Comparison of ENCODE assay signal across 11 mouse cellular contexts in the genomic region with DNA sequence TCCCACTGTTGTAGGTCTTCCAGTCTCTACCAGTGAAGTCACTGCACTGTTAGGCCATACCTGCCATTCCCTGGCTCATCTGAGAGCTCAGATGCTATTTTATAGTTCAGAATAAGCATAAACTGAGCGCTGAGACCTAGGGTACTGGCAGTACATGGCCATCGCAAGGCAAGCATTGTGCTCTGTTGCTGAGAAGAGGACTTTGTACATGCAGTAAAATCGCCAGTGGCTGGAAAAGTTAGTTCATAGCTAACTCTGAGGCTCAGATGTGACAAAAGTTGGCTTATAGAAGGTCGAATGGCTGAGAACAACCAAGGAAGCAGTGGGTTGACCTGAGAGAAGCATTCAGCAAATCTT.
DNase-seq lines count a peak whose midpoint lies in the region; ATAC-seq and TF ChIP-seq lines count a peak whose summit lies in the region.
"Had no signal": no experiment of that assay in that cellular context is flagged by ENCODE, and none has a peak within 500 bp of the region (broad histone marks: within the 10 kb centered on the region; RNA-seq: fewer than 3 reads in every experiment).

No protein-coding gene starts in this region.

- no peaks in the 10 kb centered on the region for H3K9me3 ChIP-seq in hindbrain, embryonic 12.5 days (replicated peaks)
- no peaks in the 10 kb centered on the region for H3K9me3 ChIP-seq in limb, embryonic 15.5 days

- 84% methylated on average over 4 of the region's 4 CpGs for WGBS in spleen, adult 2 months
- 74% methylated on average over 4 of the region's 4 CpGs for WGBS in hindbrain, embryonic 12.5 days
- WGBS in limb, embryonic 15.5 days, result 74% methylated on average over 4 of the region's 4 CpGs

- no peak overlapping the region for H3K4me2 ChIP-seq in hindbrain, embryonic 12.5 days (replicated peaks)
- H3K4me2 ChIP-seq in limb, embryonic 15.5 days, result no peak overlapping the region

- no peak for ATAC-seq in hindbrain, embryonic 12.5 days (ENCODE audit: low FRiP score)
- no peak for ATAC-seq in limb, embryonic 15.5 days (ENCODE audit: insufficient number of reproducible peaks, low FRiP score, low TSS enrichment, low read depth)

- no peaks in the 10 kb centered on the region for H3K36me3 ChIP-seq in spleen, adult 2 months (ENCODE audit: control insufficient read depth, insufficient read depth, low read length)
- no peaks in the 10 kb centered on the region for H3K36me3 ChIP-seq in hindbrain, embryonic 12.5 days
- H3K36me3 ChIP-seq in limb, embryonic 15.5 days, result no peaks in the 10 kb centered on the region

- 0 out of 2 replicates have a peak overlapping the region, but pooled peaks have one; percentile 8 for H3K27ac ChIP-seq in spleen, adult 2 months (ENCODE audit: insufficient read depth, low read length)
- H3K27ac ChIP-seq in hindbrain, embryonic 12.5 days, result peak overlapping the region; percentile 84
- H3K27ac ChIP-seq in limb, embryonic 15.5 days, result 0 out of 2 replicates have a peak overlapping the region, but pooled peaks have one; percentile 55

- H3K4me1 ChIP-seq in spleen, adult 2 months (ENCODE audit: control insufficient read depth, insufficient read depth, insufficient read length), result peaks cover 49% of the 10 kb centered on the region
- peaks cover 72% of the 10 kb centered on the region for H3K4me1 ChIP-seq in hindbrain, embryonic 12.5 days
- peaks cover 39% of the 10 kb centered on the region for H3K4me1 ChIP-seq in limb, embryonic 15.5 days

- no peak for TF ChIP-seq CTCF in spleen, adult 2 months (IDR thresholded peaks at IDR 0.05; ENCODE audit: extremely low read depth, insufficient read depth, insufficient read length, insufficient replicate concordance)

- DNase-seq in spleen, adult 2 months (ENCODE audit: low read depth in 1 of 2, low spot score in 2 of 2), result no peak
- no peak for DNase-seq in spleen, postnatal 4 days (ENCODE audit: low spot score in 2 of 2)
- DNase-seq in adrenal gland, adult 2 months, result no peak
- DNase-seq in ovary, postnatal 14 days (ENCODE audit: low spot score), result no peak
- no peak for DNase-seq in embryo, embryonic 9.5 days (ENCODE audit: extremely low spot score)
- DNase-seq in ovary, adult 18-20 months (ENCODE audit: low spot score), result no peak
- DNase-seq: cerebellum, postnatal 14 days; lung, adult 18-20 months; thymus, adult 2 months had no signal

- TF ChIP-seq POLR2A in spleen, adult 2 months (IDR thresholded peaks at IDR 0.05; ENCODE audit: low read depth, low read length), result no peak

- H3K27me3 ChIP-seq in spleen, adult 2 months (ENCODE audit: control insufficient read depth, insufficient read depth, low read length), result no peaks in the 10 kb centered on the region
- no peaks in the 10 kb centered on the region for H3K27me3 ChIP-seq in hindbrain, embryonic 12.5 days
- H3K27me3 ChIP-seq in limb, embryonic 15.5 days, result no peaks in the 10 kb centered on the region

- H3K4me3 ChIP-seq in spleen, adult 2 months (ENCODE audit: extremely low read depth, insufficient read depth, insufficient read length), result no peak overlapping the region
- H3K4me3 ChIP-seq in hindbrain, embryonic 12.5 days, result no peak overlapping the region
- H3K4me3 ChIP-seq in limb, embryonic 15.5 days, result no peak overlapping the region

- no peak overlapping the region for H3K9ac ChIP-seq in hindbrain, embryonic 12.5 days
- H3K9ac ChIP-seq in limb, embryonic 15.5 days, result no peak overlapping the region

Comparison
In these comparisons a context has a peak if more than half of its experiments do, and no peak if none do; other contexts are left out.
1. H3K27ac ChIP-seq: peak in every context shown above with its lines; median percentile 84 in hindbrain, embryonic 12.5 days; 55 in limb, embryonic 15.5 days; 8 in spleen, adult 2 months.